Mouse (Mus musculus) 3T3-L1 (cell line): ENCODE measurements around the gene Tinag.
"Not testable (repeated sequence)": the region's sequence is repeated elsewhere in the genome, so short reads cannot be mapped to it uniquely, and the experiment has no call there.

Experiments used
- DNase-seq: peaks from one replicate; pipeline ENCODE4 v3.0.0-alpha.2; 2015; ENCODE audit warnings: low read depth, low spot score

The Tinag gene

DNA sequence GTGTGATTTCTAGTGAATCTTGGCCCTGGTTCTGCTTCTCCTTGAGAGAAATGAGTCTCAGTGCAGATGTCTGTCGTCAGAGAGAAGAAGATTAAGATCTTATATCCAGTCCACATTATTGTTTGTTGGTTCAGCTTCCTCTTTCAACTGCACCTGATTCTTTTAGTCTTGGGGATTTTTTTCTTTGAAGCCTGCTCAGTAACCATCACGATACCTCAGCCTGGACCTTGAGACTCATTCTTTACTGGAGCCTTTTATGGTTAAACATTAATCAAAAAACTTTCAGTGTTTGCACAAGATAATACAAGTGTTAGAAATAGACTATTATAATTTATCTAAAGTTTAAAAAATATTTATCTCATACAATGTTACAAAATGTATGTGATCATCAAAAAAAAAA lies at the start of gene Tinag:
TSS of gene Tinag (minus strand) at position 210 of the 400 bp plus-strand sequence.
- DNase-seq, result no peak

DNA sequence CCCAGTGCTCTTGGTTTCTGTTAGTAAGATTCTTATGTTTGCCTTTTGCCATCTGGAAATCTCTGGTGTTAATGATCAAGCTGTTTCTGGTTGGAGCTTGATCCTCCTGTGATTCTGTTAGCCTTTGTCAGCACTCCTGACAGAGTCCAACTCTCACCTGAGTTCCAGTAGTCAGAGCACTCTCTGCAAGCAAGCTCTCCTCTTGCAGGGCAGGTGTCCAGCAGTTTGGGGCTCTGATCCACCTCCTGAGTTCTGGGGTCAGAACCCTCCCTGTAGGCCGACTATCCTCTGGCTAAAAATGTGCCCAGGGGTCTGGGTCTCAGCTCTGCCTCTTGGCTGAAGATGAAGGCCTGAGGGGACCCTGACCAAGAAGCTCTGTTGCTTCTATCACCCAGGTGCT lies 37.6 kb upstream of the Tinag start:
- DNase-seq, result not testable (repeated sequence)

DNA sequence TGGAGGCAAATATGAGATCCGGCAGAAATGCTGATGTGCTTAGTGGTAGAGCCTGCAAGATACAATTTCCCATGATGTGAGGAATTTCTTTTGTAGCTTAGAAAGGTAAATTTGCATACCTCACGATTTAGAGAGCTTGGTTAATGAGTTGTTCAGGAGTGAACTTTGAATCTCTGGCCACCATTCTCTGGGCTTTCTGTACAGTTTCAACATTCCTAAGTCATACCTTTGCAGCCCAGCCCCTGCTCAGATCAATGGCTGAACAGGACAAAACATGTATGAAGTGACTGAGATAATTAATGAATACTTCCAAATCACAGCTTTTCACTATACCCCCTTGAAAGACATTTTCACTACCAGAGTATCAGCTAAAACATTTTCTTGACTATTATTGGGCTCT lies 26.1 kb upstream of the Tinag start:
- no peak for DNase-seq

DNA sequence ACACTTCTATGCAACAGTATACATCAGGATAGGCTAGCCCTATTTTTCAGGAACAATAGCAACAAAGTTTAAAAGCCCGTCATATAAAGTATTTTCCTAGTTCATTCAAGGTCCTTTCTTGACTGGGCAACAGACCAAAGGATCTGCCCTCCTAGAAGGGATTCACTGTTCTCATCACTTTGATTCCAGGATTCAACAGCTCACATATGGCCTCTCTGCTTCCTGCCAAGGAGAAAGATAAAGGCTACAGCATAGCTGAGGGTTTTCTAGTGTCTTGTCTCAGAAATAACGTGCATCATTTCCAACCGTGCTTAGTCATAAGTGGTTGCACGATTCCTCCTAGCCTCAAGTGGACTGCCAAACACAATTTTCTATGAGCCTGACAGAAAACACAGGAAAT lies 11.0 kb upstream of the Tinag start:
- DNase-seq, result peak; percentile 7

DNA sequence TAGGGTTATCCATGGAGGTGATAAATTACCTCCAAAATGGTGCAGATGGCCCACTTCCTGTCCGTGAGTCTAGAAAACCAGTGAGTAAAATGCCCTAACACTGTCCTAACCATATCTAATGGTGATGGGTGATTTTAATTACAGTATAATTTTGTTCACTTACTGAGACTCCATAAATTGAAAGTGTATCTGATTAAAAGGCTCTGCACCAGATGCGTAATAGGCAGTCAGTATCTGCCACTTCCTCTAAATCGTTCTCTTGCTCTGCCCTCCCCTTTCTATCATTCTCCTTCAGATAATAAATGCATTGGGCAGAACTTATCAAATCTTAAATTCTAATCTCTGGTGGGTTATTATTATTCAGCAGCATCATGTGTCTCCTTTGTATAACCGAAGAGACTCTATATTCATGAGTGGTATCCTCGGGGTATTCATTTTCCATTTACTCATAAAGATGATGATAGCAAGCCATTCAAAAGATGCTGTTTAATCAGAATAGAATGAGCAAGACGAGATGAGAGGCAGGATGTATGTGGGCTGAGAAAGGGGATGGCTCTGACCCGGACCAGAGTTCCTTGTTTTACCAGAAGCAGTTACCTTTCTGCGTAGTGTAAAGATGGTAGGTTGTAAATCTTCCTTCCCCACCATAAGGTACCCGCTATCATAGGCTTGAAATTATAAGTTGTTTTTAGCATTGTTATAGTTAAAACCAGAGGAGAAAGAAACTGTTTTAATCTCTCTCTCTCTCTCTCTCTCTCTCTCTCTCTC lies 9.0 kb upstream of the Tinag start:
- DNase-seq, result no peak

DNA sequence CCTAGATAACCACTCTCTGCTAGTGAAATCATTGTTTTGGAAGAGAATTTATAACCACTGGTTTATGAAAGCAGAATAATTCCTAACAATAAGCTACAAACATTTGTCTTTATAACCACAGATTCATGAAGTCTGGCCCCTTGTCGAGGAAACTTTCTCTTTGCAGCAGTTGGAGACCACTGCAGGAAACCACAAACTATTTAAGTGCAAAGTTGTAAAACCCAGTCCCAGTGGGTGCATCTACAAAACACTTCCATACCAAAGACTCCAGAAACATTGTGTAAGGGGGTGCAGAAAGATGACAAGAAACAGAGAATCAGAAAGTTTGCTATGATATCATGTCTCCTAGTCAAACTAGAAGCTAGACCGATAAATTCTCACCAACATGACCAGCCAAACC lies 5.8 kb upstream of the Tinag start:
- no peak for DNase-seq

DNA sequence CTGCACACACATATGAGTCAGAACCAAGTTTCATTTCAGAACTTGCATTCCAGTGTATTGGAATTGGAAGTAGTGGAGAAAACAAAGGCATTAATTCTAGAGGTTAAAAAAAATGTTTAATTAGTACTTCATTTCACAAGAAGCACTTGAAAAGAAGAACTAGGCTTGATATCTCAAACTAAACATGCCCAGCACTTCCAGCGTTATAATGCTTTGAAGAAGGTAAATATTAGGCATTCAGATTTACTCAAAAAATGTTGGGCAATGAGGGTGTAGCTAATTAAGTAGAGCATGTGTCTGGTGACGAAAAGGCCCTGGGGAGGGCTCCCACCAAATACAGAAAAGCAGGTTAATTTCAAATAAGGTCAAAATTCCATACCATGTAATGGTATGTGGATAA lies 4.1 kb upstream of the Tinag start:
- no peak for DNase-seq

DNA sequence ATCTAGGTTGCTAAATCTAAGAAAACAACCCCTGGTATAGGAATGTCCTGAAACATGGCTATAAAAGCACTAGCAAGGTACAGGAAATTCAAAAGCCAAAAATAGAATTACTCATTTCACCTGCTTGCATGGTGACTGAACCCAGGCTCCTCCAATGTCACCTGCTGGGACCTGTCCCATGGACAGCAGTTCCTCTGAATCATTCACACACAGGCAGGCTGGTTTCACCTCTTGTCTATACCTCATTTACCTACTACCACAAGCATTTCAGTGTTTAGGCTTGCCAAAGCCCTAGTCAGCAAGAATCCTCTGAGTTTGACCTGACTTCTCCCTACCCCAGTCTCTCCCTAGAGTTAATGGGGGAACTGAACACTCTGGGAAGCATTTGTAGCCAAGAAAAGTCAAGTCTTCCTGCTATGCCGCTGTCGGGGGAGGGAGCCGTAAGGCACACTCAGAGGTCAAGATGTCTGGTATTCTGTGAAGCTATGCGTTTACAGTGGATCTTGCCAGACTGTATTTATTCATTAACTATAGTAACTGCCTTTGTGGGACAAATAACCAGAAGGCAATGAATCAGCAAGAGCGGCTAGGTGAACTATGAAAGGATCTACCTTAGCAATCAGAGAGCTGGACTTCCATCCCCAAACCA lies 597 bp upstream of the Tinag start:
- no peak for DNase-seq

DNA sequence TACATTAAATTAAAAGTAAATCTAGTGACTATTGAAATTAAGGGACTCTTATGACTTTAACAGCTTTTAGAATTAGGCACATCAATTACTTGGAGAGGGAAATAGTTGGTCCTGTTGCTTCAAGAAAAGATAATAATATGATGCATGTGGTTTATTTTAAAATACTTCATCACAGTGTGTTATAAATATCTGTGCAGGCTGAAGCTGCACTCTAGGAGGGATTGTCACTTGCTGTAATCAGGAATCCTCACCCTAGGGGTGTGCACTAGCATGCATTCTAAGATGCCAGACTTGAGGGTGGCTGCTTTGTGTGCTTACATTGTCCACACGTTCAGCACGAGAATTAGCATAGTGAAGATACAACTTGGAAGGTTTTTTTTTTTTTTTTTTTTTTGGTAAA lies 10.2 kb downstream of the Tinag start:
- DNase-seq, result no peak

DNA sequence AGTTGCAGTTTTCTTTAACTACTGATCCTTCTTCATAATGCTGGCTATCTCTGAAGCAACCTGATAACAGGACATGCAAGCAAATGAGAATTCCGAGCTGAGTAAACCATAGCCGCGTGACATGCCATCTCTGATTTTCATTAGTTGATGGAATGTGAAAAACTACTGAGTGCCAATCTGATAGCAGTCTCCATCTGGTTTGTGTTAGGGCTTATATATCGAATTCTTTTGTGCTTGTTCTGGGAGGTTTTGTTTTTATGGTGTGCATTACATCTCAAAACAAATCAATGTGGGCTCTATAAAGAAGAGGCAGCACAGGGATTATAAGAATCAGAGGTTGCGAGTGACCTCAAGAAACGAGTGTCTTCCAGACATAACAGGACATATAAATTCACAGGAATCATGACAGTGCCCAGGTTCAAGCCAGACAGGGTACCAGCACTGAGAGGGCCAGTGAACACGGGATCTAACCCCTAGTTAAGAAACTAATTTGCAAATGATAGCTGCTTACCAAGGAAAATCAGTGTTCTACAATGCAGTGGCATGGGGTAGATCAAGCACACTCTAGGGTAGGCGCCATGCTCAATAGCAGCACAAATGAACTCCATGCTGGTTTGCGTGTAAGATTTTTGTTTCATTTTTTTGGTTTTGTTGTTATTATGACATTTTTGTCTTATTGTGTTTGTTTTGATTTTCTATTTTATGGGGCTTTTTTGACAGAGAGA lies 13.0 kb downstream of the Tinag start:
- peak; percentile 56 for DNase-seq

DNA sequence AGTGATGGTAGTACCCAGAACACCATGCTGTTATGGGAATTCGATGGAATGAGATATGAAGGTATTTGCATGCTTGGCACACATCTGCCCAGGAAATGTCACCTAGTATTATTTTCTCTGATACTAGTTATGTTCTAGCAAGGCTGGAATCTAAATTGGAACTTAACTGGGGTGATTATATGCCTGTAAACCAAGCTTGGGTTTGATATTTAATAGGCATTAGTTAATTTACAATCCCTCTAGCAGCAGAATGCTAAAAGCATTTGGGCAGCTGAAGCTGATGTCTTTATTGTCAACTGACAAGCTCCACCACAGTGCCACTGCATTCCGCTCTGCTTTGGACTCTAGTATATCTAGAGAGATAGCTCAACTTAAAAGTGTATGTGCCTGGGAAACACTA lies 20.3 kb downstream of the Tinag start:
- DNase-seq, result no peak

DNA sequence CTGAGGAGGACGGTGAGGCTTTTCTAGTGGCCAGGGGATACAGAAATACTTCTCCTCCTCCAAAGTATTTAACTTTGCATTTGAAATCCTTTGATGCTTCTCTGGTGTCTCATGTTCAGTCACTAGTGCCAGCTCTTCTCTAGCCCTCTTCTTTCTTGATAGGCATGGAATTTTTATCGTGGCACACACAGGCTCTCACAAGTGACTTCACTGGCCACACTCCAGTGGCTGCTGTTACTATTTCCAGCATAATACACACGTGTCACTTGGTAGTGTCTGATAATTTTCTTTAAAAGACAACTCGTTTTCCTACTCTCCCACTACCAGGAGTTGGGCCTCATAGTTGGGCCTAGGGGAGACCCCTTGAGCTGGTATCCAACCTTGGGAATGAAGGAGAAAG lies 26.7 kb downstream of the Tinag start:
- DNase-seq, result no peak

DNA sequence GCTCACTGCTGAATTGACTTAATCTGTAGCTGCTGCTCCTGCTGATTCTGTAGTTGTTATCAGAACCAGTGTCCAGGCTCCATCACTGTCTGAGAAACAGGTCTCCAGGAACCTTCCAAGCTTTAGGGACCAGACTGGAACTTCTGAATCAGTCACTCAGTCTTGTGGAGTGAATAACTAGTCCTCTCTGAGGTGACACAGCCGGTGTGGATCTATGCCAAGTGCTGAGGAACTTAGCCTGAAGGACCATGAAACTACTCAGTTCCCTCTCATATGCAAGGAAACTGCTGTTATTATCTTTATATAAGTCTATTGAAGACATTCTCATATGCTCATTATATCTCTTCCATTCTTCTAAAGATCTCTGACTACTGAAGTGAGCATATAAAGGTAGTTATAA lies 49.6 kb downstream of the Tinag start:
- no peak for DNase-seq

DNA sequence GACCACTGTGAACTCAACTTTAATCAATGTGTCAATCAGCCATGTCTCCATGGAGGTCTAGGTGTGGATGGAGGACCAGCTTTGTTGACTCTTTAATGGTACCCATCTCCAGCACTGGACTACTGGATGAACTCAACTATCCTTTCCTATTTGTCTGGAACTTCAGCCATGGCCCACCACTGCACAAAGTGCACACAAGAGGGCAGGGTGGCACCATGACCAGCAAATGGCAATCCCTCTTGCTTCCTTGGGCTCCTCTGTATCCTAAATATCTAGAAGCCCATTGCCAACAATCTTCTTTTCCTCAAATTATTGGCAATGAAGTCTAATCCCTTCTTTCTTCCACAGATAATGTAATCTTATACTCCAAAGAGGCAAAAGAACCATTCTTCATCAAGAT lies 55.6 kb downstream of the Tinag start:
- no peak for DNase-seq

DNA sequence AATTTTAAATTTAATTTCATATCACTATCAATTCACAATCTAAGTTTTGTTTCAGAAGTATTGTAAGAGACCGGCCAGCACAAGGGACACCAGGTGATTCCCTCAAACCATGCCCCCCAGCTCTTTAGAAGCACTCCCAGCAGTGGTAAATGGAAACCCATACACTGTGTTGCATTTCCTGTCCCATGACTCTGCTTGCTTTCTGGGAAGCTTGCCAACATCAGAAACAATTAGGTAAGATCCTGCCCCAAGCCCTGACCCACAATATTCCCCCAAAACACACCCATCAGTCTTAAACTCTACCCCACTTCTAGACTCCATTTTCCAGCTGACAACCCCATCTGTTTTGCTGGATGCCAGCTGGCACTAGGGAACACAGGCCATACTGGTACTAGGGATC lies 110.8 kb downstream of the Tinag start:
- peak; percentile 34 for DNase-seq

DNA sequence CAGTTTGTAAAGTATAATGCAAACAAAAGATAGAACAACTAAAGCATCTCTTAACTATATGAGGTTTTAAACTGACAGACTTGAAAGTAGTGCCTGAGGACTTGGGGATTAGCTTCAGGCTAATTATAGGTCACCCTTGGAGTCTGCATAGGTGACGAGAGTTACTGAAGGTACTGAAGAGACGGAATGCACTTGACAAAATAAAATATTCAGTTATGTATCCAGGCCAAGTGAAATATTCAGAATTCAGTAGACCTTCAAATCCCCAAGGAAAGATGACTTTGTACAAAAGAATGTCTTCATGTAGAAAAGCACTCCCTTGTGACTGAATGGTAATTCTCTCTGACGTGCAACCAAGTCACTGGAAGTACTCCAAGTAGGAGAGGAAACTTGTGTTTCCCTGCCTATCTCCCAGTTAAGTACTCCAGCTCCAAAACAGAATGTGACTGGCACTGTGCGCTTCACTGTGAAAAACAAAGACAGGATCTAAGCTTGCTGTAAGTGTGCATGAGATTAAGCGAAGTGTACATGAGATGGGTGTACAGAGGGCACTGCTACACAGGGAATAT lies 130.4 kb downstream of the Tinag start:
- DNase-seq, result peak; percentile 72
